Mouse (Mus musculus) kidney, postnatal 4 days (tissue): ENCODE results near the gene Abhd16a.
A peak's percentile ranks its signal among the peaks of the same experiment; 100 is the strongest.

Experiments used
- DNase-seq, 2 experiments: peaks; one replicate each; pipeline ENCODE4 v3.0.0; 2021; ENCODE audit warnings: mixed read lengths in 2 of 2

The Abhd16a gene

DNA sequence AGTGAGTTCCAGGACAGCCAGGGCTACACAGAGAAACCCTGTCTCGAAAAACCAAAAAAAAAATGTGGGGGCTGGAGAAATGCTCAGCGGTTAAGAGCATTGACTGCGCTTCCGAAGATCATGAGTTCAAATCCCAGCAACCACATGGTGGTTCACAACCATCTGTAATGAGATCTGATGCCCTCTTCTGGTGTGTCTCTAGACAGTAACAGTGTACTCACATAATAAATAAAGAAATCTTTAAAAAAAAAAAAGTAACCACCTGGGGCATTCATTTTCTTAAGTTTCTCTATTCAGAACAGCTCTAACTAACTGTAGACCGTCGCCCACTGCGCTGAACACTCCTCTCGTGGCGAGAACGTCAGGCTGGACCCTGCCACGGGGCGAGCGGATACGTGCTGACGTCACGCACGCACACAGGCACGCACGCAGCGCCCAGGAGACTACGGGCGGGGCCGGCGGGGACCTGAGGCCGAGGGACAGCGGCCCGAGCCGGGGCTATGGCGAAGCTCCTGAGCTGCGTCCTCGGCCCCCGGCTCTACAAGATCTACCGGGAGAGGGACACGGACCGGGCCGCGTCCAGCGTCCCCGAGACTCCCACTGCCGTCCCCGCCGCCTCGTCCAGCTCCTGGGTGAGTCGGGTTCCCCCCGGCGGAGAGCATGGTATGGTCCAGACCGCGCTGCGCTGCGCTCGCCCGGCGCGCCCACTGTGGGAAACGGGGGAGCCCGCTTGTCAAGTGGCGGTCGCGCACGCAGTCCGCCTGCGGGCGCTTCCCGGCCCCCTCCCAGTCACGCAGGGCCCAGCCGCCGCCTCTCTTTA lies at the start of gene Abhd16a:
Abhd16a (plus strand) TSS at position 439 of the 820 bp plus-strand sequence.
- peak; percentile 96 to 98 for DNase-seq

DNA sequence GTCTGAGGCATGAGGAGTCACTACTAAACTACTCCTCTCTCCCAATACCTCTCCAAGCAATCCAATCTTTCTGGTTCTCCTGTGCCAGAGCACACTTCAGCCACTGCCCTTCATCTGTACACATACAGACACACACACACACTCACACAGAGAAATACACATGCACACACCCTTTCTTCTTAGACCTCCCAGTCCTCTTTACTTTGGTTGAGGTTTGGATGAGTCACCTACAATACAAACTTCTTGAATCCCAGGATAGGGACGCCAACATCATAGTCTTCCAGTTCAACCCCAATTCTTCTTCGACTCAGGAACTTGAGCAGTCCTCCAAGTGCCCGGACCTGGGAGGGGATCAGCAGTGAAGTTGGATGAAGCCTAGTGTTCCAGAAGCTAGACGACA lies 45.3 kb upstream of the Abhd16a start:
- DNase-seq: no peak

DNA sequence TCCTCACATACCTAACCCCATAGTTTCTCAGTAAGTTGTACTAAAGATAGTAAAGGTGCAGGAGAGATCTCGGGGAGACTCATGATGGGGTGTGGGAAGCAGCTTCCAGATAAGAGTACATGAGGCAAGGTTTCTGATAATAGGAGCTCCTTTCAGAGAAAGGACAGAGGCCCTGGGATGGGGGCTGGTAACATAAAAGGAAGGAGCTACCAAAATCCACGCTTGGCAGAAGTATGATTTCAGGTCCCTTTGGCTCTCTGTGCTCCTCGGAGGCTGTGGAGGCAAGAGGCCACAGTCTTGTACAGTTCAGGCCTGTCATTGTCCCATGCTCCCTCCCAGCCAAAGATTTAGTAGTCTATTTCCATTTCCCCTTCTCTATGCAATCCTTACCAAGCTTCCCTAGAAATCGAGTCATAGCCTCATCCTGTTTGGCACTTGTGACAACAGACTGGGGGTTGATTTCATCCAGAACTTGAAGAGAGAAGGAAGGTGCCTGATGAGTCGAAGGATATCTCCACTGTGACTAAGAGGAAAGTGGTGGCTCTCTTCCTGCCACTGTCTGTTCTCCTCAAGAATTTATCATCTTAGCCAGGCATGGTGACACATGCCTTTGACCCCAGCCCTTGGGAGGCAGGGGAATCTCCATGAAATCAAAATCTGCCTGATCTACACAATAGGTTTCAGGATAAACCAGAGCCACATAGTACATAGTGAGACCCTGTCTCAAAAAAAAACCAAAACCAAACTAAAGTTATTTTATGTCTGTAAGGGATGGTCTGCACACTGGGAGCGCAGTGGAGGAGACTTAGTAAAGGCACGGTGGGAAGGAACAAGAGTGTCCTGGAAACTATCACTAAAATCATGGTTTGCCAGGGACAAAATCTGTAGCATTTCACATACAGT lies 43.9 kb upstream of the Abhd16a start:
- no peak for DNase-seq

DNA sequence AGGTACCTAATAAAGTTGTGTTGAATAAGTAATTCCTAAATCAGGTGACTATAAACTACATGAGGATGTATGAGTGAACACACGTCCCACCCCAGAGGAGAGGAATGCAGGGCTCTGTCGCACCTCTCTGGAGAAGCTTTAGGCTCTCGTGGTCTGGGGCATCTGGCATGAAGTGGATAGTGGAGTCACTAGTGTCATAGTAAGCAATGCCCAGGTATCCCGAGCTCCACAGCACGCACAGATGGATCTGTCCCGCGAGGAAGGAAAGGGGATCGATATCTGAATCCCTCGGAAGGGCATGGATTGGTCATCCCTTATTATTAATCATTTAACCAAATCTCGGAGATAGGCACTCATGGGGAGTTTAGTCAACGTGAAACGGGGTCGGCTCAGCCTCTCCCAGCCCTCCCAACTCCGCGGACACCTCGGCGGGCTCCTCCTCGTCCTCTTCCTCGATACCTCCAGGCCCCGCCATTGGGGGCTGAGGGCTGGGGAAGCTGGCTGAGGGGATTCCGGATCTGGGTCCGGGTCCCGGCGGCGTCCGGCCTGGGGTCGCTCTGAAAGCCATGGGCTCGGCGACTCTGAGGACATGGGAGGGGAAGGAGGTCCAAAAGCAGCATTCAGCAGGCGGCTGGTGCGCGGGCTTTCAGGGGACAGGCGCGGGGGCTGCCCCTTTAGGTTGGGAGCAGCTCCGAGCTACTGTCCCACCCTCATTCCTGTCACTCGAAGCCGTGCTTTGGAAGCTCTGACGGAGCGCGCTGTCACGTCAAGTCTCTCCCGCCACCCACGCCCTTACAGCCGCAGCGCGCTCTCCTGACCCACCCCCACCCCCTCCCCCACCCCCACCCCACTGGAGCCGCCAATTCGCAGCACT lies 43.0 kb upstream of the Abhd16a start:
- no peak for DNase-seq

DNA sequence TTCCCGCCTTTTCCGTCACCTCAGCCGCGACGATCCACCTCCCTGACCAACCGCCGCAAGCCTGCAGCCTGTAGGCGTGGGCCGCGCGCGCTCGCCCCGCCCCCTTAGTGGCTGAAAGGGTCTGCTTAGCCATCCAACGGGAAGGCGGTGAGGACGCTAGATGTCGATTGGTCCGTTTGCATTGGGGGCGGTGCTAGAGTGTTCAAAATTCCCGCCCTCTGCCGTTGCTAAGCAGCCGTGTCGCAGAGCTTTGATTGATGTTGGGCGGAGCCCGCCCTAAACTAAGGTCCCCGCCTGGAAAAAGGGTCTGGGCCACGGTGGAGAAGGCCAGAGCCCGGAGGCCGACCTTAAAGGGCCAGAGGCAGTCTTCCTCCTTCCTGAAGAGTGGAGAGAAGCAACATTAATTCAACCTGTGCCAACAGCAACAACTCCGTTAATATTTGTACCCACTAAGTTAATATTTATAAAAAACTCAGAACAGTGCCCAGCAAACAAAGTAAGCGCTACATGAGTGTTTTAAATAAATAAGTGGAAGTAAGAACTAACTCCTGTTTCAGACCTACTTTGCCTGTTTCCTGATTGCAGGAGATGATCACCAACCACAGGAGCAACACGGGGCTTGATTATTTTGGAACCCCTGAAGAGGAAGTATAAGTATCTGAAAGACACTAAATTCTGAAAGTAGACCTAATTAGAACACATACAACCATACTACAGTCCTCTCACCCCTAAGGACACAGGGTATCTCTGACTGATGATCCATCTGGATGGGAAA lies 42.2 kb upstream of the Abhd16a start, which contains the start of gene Msh5:
Msh5 (minus strand) TSS at position 65 of the 775 bp plus-strand sequence.
- DNase-seq: peak; percentile 99

DNA sequence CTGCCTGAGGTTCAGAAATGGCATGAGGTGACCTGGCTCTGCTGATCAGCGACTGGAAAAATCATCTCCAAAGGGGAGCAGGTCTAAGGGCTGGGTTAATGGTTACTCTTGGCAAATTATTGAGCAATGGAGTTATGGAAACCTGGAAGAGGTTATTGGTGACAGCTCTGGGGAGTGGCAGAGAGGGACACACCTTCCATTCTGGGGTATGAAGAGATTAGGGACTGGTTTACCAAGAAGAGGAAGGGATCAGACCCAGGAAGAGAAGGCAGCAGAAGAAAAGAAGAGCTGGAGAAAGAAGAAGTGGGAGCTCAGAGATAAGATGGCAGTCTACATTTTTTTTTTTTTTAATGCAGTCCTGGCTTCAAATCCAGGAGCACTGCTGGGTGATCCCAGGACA lies 41.4 kb upstream of the Abhd16a start:
- DNase-seq: peak in 1 of 2 experiments; percentile 42

DNA sequence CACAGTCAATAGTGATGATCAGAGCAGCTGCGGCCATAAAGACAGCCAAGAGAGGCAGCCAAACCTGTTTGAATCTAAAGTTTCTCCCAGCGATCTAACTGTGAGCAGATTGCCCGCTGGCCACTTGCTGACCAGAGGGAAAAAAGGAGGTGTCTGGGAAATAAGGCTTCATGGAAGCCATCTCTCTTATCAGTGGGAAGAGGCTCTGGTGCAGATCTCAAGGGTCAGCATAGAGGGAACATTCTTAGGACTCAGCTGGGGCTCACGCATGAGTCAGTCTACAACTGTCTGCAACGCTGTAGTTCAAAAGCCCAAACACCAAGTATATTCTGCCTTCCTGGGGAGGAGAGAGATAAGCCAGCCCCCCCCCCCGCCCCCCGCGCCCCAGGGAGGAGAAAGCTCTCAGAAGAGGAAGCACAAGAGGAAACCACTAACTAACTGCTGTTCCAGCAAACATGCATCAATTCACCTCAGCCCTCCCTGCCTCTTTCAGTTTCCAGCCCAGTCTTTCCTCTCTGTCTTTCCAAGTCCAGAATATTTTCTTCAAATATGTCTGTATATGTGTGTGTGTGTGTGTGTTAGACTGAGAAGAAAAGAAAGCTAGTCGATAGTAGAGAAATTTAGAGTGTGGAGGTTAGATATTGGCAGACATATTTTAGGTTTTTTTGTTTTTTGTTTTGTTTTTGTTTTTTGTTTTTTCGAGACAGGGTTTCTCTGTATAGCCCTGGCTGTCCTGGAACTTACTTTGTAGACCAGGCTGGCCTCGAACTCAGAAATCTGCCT lies 40.7 kb upstream of the Abhd16a start:
- peak in 1 of 2 experiments; percentile 39 for DNase-seq

DNA sequence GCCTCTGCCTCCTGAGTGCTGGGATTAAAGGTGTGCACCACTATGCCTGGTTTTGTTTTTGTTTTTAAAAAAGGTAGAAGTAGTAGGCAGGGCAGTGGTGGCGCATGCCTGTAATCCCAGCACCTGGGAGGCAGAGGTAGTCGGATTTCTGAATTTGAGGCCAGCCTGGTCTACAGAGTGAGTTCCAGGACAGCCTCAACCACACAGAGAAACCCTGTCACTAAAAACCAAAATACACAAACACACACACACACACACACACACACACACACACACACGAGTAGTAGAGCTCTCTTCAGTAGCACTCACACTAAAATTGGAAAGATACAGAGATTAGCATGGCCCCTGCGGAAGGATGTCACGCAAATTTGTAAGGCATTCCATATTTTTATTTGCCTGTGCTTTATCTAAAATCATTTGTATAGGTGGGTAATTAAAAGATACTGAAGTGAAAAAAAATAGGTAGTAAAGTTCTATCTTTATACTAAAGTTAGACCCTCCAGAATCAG lies 40.1 kb upstream of the Abhd16a start:
- no peak for DNase-seq

DNA sequence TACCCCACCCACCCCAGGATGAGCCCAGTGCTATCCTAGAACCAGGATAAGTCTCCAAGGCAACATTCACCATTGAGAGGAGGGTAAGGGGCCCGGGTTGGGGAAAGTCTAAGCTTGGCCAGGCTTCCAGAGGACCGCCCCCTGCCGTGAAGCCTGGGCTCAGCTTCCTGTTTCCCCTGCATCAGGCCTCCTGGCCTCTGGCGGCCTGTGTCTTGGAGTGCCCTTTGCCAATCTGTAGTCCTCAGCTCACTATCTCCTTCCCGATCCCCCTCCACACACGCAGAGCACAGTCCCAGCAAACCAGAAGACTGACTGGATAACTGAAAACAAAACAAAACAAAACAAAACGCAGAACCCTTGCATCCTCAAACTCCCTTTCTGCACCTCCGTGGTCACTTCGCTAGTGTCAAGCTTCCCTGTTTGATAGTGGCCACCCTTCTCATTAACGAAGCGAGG lies 39.5 kb upstream of the Abhd16a start, which contains the start of gene Clic1:
Clic1 (plus strand) TSS at position 406 of the 456 bp plus-strand sequence.
- peak; percentile 78 to 86 for DNase-seq

DNA sequence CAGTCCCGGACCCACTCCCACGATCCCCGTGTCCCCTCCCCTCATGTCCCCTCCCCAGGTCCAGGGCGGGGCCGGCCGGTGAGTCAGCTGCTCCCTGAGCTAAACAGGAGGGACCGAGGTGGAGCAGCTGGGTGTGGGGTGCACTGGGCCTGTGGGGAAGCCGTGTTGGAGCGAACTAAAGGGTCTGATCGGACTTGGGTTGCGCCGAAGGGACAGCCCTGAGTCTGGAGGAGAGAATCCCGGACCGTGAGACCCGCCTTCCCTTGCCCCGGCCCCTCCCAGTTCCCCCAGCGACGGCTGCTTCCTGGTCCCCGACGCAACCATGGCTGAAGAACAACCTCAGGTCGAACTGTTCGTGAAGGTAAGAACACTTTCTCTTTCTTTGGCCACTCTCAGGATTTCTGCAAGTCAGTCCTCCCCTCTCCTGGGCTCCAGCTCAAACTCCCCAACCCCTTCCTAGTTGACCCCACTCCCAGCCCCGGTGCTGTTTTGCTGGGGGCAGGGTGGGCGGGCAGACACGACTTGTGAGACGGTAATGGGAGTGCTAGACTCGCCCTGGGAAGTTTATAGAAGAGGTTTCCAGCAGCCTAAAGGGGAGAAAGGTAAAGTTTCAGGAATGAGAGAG lies 38.8 kb upstream of the Abhd16a start:
- peak; percentile 83 to 90 for DNase-seq

DNA sequence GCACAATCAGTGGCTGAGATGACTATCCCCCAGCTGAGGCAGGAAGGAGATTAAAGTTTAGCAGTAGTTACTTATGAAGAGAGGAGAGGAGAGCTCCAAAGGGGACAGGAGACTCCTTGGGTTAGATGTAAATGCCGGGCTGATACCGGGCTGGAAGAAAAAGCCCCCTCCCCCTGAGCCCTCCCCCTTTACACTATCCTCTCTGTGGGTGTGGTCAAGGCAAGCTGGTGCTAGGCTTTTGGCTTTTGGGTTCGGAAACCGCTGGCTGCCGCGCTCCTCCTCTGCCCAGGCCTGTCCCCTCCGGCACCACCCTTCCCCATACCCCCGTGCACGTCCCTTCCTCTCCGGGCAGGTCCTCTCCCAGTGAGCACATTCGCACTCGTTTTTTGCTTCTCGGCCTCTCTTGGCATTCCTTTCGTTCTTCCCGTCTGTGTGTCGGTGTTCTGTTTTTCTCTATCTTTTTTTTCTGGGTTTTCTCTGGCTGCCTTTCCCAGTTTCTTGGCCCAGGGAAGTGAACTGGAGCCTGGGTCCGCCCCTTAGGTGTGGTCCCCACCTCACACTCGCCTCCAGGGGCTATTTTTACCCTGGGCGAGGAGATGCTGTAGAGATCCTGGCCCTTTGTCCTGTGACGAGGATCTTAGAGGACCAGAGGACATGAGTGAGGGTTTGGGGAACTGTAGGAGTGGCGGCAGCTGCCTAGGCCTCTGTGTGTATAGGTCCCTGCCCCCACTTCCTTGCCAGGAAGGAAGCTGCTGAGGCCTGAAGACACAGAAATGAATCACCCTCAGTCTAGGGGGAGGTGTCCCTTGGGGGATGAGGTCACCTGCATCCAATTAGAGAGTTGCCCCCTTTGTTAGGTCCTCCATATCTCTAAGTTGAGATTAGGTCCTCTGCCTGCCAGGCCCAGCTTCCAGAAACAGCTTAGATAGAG lies 37.6 kb upstream of the Abhd16a start:
- DNase-seq: peak; percentile 78 to 87

DNA sequence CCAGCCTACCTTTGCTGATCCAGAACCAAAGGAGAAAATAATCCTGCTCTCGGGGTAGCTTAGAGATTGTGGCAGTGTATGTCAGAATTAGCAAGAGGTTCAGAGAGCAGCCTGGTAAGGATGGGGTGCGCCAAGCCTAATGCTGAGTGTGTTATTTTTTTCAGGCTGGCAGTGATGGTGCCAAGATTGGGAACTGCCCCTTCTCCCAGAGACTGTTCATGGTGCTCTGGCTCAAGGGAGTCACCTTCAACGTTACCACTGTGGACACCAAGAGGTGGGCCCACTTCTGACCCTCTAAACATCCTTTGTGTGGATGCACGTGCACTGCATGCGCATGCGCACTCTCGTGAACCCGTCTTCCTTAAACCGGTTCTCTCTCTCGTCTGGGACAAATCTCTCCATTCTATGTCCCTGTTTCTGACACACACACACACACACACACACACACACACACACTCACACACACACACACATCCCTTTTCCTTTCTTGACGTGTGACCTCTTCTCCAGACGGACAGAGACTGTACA lies 36.7 kb upstream of the Abhd16a start:
- no peak for DNase-seq

DNA sequence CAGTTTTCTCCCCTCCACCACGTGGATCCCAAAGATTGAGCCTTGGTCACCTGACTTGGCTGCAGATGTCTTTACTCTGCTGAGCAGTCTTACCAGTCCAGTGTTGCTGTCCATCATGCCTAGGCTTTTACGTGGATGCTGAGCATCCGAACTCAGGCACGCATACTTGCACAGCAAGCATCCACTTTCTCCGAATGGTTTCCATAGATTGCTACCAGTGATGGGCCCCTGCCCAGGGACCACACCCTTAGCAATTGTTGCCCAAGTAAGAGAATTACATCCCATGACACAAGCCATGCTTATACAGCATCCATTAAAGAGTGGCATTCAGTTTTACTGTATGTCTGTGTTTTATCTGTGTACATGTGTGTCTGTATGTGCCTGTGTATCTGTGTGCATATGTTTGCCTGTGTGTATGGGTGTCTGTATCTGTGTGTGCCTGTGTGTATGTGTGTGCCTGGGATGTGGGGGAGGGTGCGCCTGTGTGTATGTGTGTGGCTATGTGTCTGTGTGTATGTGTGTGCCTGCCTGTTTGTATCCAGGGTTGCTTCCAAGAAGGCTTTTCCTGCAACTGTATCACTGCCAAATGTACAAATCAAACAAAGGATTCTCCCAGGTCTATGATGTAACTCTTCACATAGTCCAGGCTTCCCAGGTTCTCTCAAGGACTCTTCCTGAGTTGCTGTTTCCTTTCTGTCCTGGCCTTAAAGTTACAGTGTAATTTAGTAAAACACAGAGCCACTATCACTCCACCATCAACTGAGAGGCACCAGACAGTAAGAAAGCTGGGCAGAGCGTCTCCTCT lies 33.2 kb upstream of the Abhd16a start:
- no peak for DNase-seq

DNA sequence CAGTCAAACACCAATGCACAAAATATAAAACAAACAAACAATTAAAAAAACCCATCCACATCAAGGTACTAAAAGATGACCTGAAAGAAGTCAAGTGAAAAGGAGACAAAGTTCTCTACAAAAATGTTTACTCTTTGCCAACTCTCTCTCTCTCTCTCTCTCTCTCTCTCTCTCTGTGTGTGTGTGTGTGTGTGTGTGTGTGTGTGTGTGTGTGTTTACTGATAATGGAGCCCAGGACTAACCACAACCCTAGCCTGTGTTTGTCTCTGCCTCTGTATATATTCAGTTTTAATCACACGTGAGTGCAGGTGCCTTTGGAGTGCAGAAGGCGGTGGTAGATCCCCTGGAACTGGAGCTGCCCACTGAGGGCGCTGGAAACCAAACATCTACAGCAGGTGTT lies 32.0 kb upstream of the Abhd16a start:
- no peak for DNase-seq

DNA sequence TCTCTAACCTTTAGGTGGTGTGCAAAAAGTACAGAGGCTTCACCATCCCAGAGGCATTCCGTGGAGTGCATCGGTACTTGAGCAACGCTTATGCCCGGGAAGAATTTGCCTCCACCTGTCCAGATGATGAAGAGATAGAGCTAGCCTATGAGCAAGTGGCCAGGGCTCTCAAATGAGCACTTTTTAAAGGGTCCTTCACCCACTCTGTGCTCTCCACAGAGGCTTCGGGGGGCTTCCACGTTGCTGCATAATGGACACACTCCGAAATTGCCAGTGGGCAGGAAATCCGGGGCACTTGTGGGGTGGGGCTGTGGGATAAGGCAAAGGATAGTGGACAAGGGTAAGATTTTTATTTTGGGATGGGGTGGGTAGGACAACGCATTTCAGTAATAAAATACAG lies 30.7 kb upstream of the Abhd16a start:
- no peak for DNase-seq

DNA sequence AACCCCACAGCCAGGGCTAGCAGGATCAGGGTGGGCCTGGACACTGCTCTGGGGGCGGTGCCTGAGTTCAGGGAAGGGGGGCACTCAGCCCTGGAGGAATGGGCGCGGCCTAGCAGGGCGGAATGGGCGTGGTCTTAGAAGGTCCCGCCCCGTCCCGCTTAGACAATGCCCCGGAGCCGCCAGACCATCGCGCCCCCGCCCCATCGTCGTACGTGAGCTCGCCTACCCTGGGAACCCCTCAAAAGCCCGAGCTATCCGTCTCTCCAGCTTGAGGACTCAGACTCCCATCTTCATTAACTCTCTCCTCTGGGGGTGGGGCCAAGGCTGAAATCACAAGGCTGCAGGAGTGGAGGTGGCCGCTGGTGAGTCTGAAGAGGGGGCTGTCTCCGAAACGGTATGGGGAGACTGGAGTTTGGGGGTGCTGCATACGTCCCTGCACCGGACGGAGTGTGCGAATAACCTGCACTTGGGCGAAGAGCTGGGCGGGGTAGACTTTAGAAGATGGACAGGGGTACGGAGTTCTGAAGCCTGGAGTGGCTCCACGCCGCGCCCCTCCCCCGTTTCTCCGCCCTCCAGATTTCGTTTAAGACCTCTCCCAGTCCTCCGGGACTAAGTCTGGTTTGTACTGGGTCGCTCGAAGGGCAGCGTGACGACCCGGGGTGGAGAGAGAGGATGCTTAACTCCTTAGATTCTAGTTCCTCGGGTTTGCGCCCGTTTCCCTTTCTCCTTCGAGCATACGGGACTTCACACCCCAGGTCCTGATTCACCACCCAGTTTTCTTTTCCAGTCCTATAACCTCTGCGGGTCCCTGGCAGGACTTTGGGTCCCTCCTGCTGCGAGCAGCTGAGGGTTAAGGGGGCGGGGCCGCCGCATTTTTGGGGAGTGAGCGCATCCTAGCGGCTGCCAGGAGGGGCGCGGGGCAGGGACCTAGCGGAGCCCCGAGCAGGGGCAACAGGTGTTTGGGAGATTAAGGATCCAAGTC lies 29.9 kb upstream of the Abhd16a start, which contains the start of gene Ddah2:
Ddah2 (plus strand) TSS at position 125 of the 982 bp plus-strand sequence.
- peak; percentile 97 to 98 for DNase-seq
